Mouse (Mus musculus): ENCODE measurements around the gene Ruvbl1. TPM values are rescaled to one million over a fixed set of nuclear protein-coding genes. Genes with fewer than 3 reads are reported as not detected.

Ruvbl1 gene
- total and polyA plus RNA-seq, 3 experiments = 156 to 169 (median 159) TPM

DNA sequence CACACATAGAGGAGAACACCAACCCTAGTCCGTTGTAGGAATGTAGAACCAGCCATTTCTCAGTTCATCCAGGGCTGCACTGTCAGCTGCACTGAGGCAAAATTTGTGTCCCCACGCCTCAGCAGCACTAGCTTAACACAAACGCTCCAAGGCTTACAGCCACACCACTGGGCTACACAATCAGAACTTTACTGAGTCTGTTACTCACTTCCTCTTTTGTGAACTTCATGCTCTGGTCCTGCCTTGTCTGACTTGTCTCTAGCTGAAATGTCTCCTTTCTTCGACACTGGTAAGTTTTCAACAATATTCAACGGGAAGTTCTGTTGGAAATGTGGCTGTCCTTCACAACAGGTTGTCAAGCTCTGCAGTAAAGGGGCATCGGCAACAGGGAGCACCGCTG is 29.6 kb upstream of the Ruvbl1 start:
- Histone ChIP-seq H3K27ac (ENCODE audit: insufficient read depth, low read depth) (no peak overlapping the region), H3K27me3 (replicated peaks) (no peaks in the 10 kb centered on the region), H3K4me3 (replicated peaks in 1 of 3; ENCODE audit: low read depth in 2 of 3, low read length in 2 of 3, poor library complexity in 1 of 3) (no peak overlapping the region), H3K4me1 (ENCODE audit: control insufficient read depth in 1 of 2, insufficient read depth in 2 of 2) (peaks cover 8 to 30% of the 10 kb centered on the region in 2 experiments), H3K9me3 (replicated peaks; ENCODE audit: low read length) (no peaks in the 10 kb centered on the region), H3K79me2 (replicated peaks; ENCODE audit: control insufficient read depth, extremely low read depth, insufficient read depth, poor library complexity, severe bottlenecking) (peaks cover 7% of the 10 kb centered on the region), H3K4me2 (ENCODE audit: insufficient read depth, low read depth, poor library complexity, severe bottlenecking) (no peak overlapping the region), H3K36me3 (replicated peaks in 1 of 2; ENCODE audit: control insufficient read depth in 1 of 2, insufficient read depth in 1 of 2, low read length in 1 of 2) (peaks cover 0 to 59% of the 10 kb centered on the region in 2 experiments), H3K9ac (ENCODE audit: insufficient read depth, low read depth) (no peak overlapping the region)
- TF ChIP-seq EP300 (IDR thresholded peaks at IDR 0.05; ENCODE audit: low read length) (peak; percentile 87), BHLHE40 (IDR thresholded peaks at IDR 0.05; ENCODE audit: low read depth, low read length) (no peak), POLR2A (IDR thresholded peaks at IDR 0.05; ENCODE audit: low read depth, low read length) (no peak), ZKSCAN1 (IDR thresholded peaks at IDR 0.05; ENCODE audit: borderline replicate concordance, low read depth, low read length) (no peak), E2F4 (IDR thresholded peaks at IDR 0.05; ENCODE audit: insufficient replicate concordance, low read depth, low read length) (no peak), MAFK (IDR thresholded peaks at IDR 0.05; ENCODE audit: insufficient replicate concordance, low read length) (no peak), JUND (conservative IDR thresholded peaks at IDR 0.05; ENCODE audit: low read depth, low read length) (peak; percentile 36; the same call in 1 of the 2 replicates), CHD1 (IDR thresholded peaks at IDR 0.05; ENCODE audit: low read depth, low read length) (no peak), ZNF384 (IDR thresholded peaks at IDR 0.05; ENCODE audit: low read depth, low read length) (no peak), CHD2 (IDR thresholded peaks at IDR 0.05; ENCODE audit: low read length) (no peak), PAX5 (IDR thresholded peaks at IDR 0.05; ENCODE audit: low read length) (no peak), TBP (conservative IDR thresholded peaks at IDR 0.05; ENCODE audit: low read depth, low read length) (no peak), RCOR1 (conservative IDR thresholded peaks at IDR 0.05; ENCODE audit: low read depth, low read length) (0 out of 2 replicates have a peak, but pooled peaks have one; percentile 26), TCF12 (IDR thresholded peaks at IDR 0.05; ENCODE audit: low read depth, low read length) (no peak), POLR2AphosphoS2 (IDR thresholded peaks at IDR 0.05; ENCODE audit: low read depth, low read length) (no peak), ETS1 (conservative IDR thresholded peaks at IDR 0.05; ENCODE audit: low read depth, low read length) (no peak), UBTF (IDR thresholded peaks at IDR 0.05; ENCODE audit: low read depth, low read length) (no peak), MEF2A (IDR thresholded peaks at IDR 0.05; ENCODE audit: borderline replicate concordance, low read depth, low read length) (no peak), ELF1 (IDR thresholded peaks at IDR 0.05; ENCODE audit: low read depth, low read length) (no peak), MXI1 (IDR thresholded peaks at IDR 0.05; ENCODE audit: low read depth, low read length) (no peak), SIN3A (IDR thresholded peaks at IDR 0.05; ENCODE audit: low read length) (no peak), MAZ (IDR thresholded peaks at IDR 0.05; ENCODE audit: low read depth, low read length) (no peak), NELFE (IDR thresholded peaks at IDR 0.05; ENCODE audit: low read depth, low read length) (no peak), ZMIZ1 (IDR thresholded peaks at IDR 0.05; ENCODE audit: low read depth, low read length) (no peak), MYC (IDR thresholded peaks at IDR 0.05; ENCODE audit: low read depth, low read length) (peak; percentile 33; the same call in 1 of the 2 replicates), JUN (IDR thresholded peaks at IDR 0.05; ENCODE audit: insufficient read depth, low read depth, low read length) (no peak), USF1 (IDR thresholded peaks at IDR 0.05; ENCODE audit: low read depth, low read length) (no peak), IRF4 (IDR thresholded peaks at IDR 0.05; ENCODE audit: low read depth, low read length) (peak; percentile 91)
- peak; percentile 67 for DNase-seq (ENCODE audit: extremely low read depth)
- in situ Hi-C loops (cut with MboI; ENCODE audit: low pct_ligation_motif_present, low pct_unique_long_range_greater_than_20kb, low sequenced_read_pairs) = no loop called here
- dilution Hi-C loops (cut with MboI; ENCODE audit: extremely low pct_ligation_motif_present, extremely low pct_unique_long_range_greater_than_20kb, low sequenced_read_pairs) = no loop called here
